16 mouse cellular contexts compared by ENCODE assay signal in the genomic region with DNA sequence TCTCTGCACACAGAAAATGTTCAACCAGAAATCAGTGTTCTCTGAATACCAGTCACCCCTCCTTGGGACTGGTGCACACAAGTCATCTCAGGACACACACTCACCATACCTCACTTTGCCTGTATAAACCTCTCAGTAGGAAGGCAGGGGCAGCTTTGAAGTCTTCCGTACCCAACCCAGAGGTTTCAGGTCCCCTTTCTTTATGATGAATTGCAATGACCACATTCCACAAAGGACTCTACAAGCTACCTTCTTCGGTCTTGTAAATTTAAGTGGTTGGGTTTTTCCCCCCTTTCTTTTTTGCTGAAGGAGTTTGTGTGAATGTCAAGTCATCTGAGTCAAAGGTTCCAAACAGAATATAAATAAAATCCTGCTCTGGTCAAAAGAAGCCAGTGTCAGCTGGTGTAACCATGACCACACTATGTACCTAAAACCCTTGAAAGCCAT.
"Had no signal": no experiment of that assay in that cellular context is flagged by ENCODE, and none has a peak within 500 bp of the region (broad histone marks: within the 10 kb centered on the region; RNA-seq: fewer than 3 reads in every experiment).

No protein-coding gene starts in this region.

- H3K4me3 ChIP-seq: neural tube, embryonic 13.5 days; neural tube, embryonic 15.5 days; stomach, embryonic 15.5 days had no signal

- H3K36me3 ChIP-seq: neural tube, embryonic 13.5 days; neural tube, embryonic 15.5 days; stomach, embryonic 15.5 days had no signal

- H3K27ac ChIP-seq: neural tube, embryonic 13.5 days; neural tube, embryonic 15.5 days; stomach, embryonic 15.5 days; stomach, postnatal 0 days had no signal

- H3K27me3 ChIP-seq: neural tube, embryonic 13.5 days; neural tube, embryonic 15.5 days; stomach, embryonic 15.5 days had no signal

- H3K4me1 ChIP-seq: neural tube, embryonic 13.5 days; neural tube, embryonic 15.5 days; stomach, embryonic 15.5 days had no signal

- H3K9me3 ChIP-seq: neural tube, embryonic 13.5 days; neural tube, embryonic 15.5 days; stomach, embryonic 15.5 days had no signal

- H3K4me2 ChIP-seq: neural tube, embryonic 13.5 days; neural tube, embryonic 15.5 days; stomach, embryonic 15.5 days had no signal

- H3K9ac ChIP-seq: neural tube, embryonic 13.5 days; neural tube, embryonic 15.5 days; stomach, embryonic 15.5 days had no signal

- DNase-seq: retina, postnatal 1 day; right cerebral cortex, adult 18-20 months; right cerebral cortex, postnatal 14 days; right cerebral cortex, postnatal 25 days; right cerebral cortex, postnatal 4 days; spleen, adult 18-20 months; thymus, adult 18-20 months; thymus, adult 2 months; thymus, postnatal 14 days; thymus, postnatal 25 days; thymus, postnatal 36 days; thymus, postnatal 4 days had no signal
